In genomic region chr4:129440340-129441063, GRCm38 (mm10) we compare ENCODE assay signal across 8 mouse cellular contexts. TPM values are rescaled to one million over a fixed set of nuclear protein-coding genes. Genes with fewer than 3 reads are reported as not detected.
DNase-seq lines count a peak whose midpoint lies in the region; ATAC-seq and TF ChIP-seq lines count a peak whose summit lies in the region.

Zbtb8b (minus strand) TSS chr4:129440853.

- no peak for TF ChIP-seq CTCF in liver, postnatal 0 days (IDR thresholded peaks at IDR 0.05; ENCODE audit: low read depth)

- ATAC-seq in hindbrain, embryonic 11.5 days (ENCODE audit: low FRiP score) = peak; percentile 83
- peak; percentile 73 for ATAC-seq in liver, postnatal 0 days

- no peak within 1 kb of the TSS for H3K27ac ChIP-seq in hindbrain, embryonic 11.5 days (ENCODE audit: low read depth, low read length)
- no peak within 1 kb of the TSS for H3K27ac ChIP-seq in liver, postnatal 0 days (ENCODE audit: low read depth)

- peak within 1 kb of the TSS; percentile 48 for H3K4me2 ChIP-seq in hindbrain, embryonic 11.5 days (replicated peaks; ENCODE audit: low read depth, low read length)
- H3K4me2 ChIP-seq in liver, postnatal 0 days (ENCODE audit: low read depth, low read length) = peak within 1 kb of the TSS; percentile 63

- no peak for TF ChIP-seq EP300 in liver, postnatal 0 days (IDR thresholded peaks at IDR 0.05; ENCODE audit: low read depth)

- 1% methylated on average over 33 of the region's 33 CpGs for WGBS in hindbrain, embryonic 11.5 days
- 9% methylated on average over 31 of the region's 33 CpGs for whole genome bisulfite sequencing in liver, postnatal 0 days (ENCODE audit: insufficient replicate concordance)

- H3K36me3 ChIP-seq in hindbrain, embryonic 11.5 days (ENCODE audit: control insufficient read depth, insufficient read depth, low read length) = no peaks in the 10 kb centered on the region
- H3K36me3 ChIP-seq in liver, postnatal 0 days (replicated peaks; ENCODE audit: insufficient read depth, low read length) = no peaks in the 10 kb centered on the region

- H3K9me3 ChIP-seq in hindbrain, embryonic 11.5 days (ENCODE audit: control insufficient read depth, low read length) = no peaks in the 10 kb centered on the region
- H3K9me3 ChIP-seq in liver, postnatal 0 days (ENCODE audit: low read length) = no peaks in the 10 kb centered on the region

- DNase-seq in adrenal gland, adult (ENCODE audit: inconsistent age in 2 of 2, low spot score in 1 of 2) = peak; percentile 36 to 62
- no peak for DNase-seq in adrenal gland, adult 8-10 months
- DNase-seq in embryo, embryonic 9.5 days (ENCODE audit: extremely low spot score) = peak; percentile 63
- DNase-seq in hindbrain, embryonic 11.5 days (ENCODE audit: low spot score) = peak; percentile 66
- DNase-seq in layer of hippocampus, adult 9-10 months (ENCODE audit: low spot score) = peak; percentile 45
- peak; percentile 34 for DNase-seq in liver, postnatal 0 days
- peak; percentile 49 for DNase-seq in ovary, postnatal 14 days (ENCODE audit: low spot score)
- peak; percentile 60 to 68 for DNase-seq in urinary bladder, postnatal 4 days (ENCODE audit: low spot score in 2 of 2)

- peak within 1 kb of the TSS; percentile 40; the same call in 1 of the 2 replicates for H3K9ac ChIP-seq in hindbrain, embryonic 11.5 days (ENCODE audit: low read depth, low read length)
- no peak within 1 kb of the TSS for H3K9ac ChIP-seq in liver, postnatal 0 days (replicated peaks)

- H3K4me1 ChIP-seq in hindbrain, embryonic 11.5 days (replicated peaks; ENCODE audit: control insufficient read depth, insufficient read depth, low read length) = no peaks in the 10 kb centered on the region
- peaks cover 7% of the 10 kb centered on the region; the same call in 1 of the 2 replicates for H3K4me1 ChIP-seq in liver, postnatal 0 days (ENCODE audit: insufficient read depth)

- H3K4me3 ChIP-seq in hindbrain, embryonic 11.5 days (ENCODE audit: low read depth, low read length) = peak within 1 kb of the TSS; percentile 35
- H3K4me3 ChIP-seq in liver, postnatal 0 days (ENCODE audit: low read depth, low read length) = peak within 1 kb of the TSS; percentile 31

- H3K27me3 ChIP-seq in hindbrain, embryonic 11.5 days (ENCODE audit: control insufficient read depth, insufficient read depth, low read length) = peaks cover 21% of the 10 kb centered on the region
- H3K27me3 ChIP-seq in liver, postnatal 0 days (ENCODE audit: insufficient read depth, low read length) = peaks cover 40% of the 10 kb centered on the region

RNA-seq across cellular contexts. Expression of gene Zbtb8b, which starts in this region (rescaled TPM):
- total RNA-seq in adrenal gland, adult 8-10 months (2022) = under 1 TPM; 0.09 to 0.65 (median 0.34) TPM
- 2.5 and 2.8 TPM in 2 replicates for polyA plus RNA-seq in hindbrain, embryonic 11.5 days (2014; fragmentation: Nextera tagmentation; extraction: Ambion mirVana)
- 0.40 and 0.55 TPM in 2 replicates for polyA plus RNA-seq in liver, postnatal 0 days (2015; fragmentation: Nextera tagmentation; extraction: Ambion mirVana)

Comparison
In these comparisons a context has a peak if more than half of its experiments do, and no peak if none do; other contexts are left out.
1. Peak in DNase-seq, ATAC-seq, H3K4me3 ChIP-seq and H3K4me2 ChIP-seq in liver, postnatal 0 days; RNA of the gene not detected or under 1 TPM.